Mouse (Mus musculus) right cerebral cortex, adult 18-20 months (tissue): ENCODE results near the gene Procr.
"Not testable (repeated sequence)": the region's sequence is repeated elsewhere in the genome, so short reads cannot be mapped to it uniquely, and the experiment has no call there.

Source experiments
- DNase-seq: peaks from one replicate; pipeline ENCODE4 v3.0.0; 2022; ENCODE audit warnings: mixed read lengths

The Procr gene

DNA sequence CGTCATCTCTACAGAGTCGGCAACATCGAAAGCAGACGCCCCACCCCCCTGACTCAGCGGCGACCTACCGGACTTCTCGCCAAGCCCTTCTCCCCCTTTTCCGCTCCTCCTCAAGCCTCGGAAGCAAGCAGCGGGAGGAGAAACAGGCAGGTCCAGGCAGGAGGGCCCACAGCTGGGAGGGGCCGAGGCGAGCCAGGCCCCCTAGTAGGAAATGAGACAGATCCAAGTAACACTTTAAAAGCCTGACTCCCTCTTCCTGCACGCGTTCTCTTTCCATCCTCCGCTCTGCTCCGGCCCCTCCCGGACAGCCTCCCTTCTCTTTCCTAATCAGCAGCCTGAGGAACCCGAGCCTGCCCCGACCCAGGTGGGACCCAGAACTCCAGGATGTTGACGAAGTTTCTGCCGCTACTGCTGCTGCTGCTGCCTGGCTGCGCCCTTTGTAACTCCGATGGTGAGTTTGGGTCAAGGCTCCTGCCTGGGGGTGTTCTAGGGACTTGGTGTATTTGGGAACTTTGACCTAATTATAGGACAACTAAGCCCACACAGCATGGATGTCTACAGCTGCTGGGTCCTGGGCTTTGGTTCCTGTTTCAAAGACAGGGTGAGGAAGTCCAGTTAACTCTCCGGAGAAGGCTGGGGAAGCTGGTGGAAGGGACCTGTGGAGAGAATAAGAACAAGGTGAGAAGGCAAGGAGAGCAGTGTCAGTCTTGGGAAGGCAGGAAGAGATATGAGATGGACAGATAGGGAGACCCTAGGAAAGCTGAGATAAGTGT is at the start of gene Procr:
Procr (plus strand) TSS at position 104 of the 773 bp plus-strand sequence.
- no peak for DNase-seq

DNA sequence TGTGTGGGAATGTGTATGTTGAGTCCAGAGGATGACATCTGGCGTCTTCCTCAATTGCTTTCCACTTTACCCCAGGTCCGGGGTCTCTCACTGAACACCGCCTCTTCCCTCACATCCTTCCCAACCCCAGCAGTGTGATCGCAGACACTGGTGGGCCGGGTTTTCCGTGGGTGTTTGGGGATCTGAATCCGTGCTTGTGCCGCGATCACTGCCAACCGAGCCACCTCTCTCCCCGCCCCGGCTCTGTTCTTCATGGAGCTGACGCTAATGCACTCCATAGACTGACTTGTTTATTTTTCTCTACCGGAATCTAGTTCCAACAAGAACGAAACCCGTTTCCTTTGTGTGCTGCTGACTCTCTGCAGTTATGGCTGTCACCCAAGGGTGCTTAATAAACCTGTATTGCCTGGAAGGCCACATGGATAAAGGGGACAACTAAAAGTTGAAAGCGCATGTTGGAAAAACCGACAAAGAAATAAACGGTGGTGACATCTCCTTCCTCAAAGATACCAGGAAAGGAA is 49.5 kb upstream of the Procr start:
- DNase-seq: peak; percentile 31

DNA sequence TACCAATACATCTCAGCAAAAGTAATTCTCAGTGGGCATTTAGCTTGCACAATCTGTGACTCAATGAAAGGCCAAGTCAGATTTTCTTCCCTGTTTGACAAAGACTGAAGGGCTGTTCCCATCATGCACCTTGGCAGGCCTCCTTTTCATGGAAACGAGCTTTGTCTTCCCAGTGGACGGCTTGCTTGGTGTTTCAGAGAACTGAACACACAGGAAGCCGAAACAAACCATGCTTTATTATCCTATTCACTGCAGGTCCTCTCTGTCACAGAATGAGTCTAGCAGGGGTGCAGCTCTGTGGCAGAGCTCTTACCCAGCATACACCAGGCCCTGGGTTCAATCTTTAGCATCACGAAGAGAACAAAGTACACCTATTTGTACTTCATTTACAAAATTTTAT is 47.3 kb upstream of the Procr start:
- DNase-seq: no peak

DNA sequence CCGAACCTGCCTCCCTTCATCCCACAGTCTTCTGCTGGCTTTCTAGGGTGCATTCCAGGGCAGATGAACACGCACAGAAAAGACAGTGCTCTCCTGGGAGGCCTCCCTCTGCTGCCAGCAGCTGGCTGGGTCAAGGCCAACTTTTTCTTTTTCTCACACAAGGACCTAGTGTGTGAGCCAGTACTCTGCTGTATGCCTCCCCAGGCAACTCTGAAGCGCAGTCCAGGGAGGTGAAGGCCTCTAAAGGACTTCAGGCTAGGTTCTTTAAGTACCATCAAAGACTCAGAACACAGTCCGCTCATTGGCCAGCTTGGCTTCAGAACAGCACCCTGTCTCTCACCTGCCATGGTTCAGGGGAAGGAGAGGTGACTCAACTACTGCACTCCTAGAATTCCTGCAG is 43.7 kb upstream of the Procr start:
- DNase-seq: peak; percentile 37

DNA sequence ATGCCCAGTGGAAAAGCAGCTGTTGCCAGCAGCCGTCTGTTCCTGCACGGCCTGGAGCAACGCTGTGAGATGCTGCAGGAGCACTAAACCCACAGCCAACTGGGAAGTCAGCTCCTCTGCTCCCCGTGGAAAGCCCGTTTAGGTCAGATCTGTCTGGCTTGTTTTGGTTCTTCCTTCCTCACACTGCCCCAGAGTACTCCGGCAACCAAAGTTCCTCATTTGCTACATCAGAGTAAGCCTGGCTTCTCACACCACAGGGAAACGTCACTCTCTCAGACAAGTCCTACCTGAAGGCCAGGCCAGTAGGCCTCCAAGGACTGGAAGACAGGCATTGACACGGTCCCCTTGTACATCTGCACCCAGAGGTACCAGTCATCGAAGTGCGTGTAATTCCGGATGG is 40.4 kb upstream of the Procr start:
- DNase-seq: no peak

DNA sequence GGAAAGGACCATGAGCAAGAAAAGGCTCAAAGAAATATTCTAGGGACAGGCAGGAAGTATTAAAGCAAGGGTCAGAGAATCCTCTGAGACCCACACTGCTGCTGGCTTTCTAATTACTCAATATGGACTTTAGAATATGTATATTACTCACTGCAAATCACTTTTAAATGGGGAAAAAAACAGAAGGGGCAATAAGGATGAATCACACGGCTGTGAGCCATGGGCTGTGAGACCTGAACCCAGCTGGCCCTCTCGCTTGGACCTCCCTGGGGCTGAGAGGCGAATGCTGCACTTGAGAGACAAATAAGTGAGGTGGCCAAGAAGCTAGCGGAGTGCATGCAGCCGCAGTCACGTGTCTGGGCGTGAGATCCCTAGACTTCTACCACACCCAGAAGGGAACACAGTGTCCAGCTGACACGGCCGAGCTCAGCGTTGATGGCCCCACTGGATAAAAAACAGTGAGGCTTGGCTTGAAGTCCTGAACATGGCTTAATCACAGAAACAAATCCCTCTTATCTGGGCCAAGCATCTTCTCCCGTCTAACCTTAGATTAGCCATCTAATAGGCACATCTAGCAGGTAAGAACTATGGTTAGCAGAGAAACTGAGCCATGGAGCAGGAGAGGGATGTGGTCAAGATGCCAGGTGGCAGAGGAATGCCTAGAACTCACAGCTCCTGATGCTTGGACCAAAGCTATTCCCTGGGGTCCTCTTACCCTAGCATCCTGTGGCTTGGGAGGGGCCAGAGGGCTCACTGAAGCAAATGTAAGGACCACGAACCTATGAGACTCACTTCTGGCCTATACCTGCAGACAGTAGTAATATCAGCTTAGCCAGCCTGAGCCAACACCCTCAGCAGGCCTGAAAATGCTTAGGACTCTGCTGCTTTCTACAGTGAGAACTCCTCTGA is 33.6 kb upstream of the Procr start:
- DNase-seq: no peak

DNA sequence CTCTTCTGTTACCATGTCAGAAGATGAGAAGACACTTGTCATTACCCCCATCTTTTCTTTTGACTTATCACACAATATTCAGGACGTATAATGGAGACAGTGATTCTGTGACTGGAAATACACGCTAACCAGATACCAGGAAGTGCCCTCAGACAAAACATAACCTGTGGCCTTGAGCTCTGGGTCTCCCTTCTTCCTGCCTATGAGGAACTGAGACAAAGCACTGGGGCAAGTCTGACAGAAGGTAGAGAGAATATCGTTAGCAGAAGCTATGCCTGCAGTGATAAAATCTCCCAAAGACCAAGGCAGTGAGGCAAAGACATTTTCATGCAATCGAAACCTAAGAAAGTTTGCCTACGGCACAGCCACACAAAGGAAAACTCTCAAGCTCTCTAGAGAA is 30.3 kb upstream of the Procr start:
- DNase-seq: no peak

DNA sequence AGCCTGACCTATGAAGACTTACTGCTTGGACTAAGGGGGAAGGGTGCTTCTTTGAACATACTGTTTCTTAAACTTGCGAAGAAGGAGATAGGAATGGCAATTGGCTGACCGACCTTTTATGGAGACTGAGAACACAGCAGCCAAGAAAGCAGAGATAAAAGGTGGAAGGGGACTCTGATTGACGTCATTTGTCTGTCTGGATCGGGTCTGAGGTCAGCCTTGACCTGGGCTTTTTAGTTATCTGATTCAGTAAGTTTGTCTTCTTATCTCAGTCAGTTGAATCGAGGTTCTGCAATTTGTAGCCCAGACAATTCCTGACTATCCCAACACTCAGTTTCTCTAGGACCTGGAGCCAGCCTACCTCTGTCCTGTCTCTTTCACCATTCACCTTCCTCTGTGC is 26.9 kb upstream of the Procr start:
- DNase-seq: no peak

DNA sequence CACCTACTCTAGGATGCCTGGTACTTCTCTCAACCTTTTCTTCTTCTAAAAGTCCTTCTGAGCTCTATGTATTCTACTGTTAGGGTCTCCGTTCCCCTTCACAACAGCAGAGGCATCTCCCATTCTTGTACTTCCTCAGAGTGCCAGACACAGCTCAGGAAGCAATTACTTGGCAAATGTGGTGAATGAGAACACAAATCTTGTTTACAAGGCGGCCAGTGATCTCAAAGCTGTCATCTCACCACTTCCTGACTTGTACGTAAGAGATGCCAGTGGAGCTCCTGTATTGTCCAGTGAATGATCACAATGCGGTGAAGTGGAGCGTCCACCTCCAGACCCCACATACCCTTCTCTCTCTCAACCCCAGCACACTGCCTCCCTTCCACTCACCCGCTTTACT is 26.4 kb upstream of the Procr start:
- DNase-seq: no peak

DNA sequence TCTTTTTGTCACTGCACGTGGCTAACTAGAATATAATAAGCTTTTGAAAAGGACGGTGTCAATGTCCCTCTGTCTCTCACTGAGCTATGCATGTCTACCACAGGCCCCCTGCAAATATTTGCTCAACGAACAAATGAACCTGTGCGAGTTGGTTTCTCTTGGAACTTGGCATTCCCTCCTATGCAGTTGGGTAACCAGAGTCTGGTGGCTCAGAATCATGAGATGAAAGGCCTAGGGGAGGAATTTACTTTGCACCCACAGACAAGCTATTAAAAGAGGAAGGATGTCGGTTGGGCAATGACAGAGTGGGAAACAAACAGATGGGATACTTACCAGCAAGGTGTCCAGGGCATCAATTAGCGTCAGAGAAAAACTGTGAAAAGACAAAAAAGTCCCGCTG is 24.6 kb upstream of the Procr start:
- no peak for DNase-seq

DNA sequence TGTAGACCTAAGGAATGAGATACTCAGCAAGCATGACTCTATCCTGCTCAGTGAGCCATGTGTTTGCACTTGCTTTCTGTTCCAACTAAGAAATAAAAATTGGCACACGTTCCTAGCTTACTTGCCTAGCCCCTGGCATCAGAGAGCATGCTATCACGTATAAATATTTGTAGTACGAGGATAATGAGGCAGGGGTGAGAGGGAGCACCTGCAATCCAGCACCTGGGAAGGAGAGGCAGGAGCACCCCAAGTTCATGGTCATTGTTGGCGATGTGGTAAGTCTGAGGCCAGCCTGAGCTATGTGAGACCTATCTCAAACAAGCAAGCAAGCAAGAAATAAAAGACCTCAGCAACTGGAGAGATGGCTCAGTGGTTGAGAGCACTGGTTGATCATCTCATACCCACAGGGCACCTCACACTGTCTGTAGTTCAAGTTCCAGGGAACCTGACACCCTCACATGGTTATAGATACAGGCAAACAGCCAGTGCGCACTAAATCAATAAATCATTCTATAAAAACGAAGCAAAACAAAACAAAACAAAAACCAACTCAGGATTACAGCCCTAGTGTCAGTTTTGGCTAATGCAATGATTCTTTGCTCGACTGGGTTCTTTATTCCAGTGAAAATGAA is 23.0 kb upstream of the Procr start:
- no peak for DNase-seq

DNA sequence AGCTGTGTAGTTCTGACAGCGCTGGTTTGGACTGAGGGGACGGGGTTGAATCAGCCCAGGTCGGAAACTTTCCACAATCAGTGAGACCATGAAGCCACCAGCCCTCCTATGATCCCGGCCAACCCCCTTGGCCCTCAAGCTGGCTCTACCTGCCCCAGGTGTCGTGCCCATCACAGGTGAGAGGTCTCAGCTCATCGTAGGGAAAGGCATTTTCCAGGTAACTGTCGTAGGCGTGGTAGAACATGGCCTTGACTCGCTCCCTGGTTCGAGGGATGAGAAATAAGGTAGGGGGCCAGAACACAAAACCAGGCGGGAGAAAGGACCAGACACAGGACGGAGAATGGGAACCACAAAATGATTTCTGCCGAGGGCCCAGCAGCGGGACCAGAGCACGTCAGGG is 22.2 kb upstream of the Procr start:
- no peak for DNase-seq

DNA sequence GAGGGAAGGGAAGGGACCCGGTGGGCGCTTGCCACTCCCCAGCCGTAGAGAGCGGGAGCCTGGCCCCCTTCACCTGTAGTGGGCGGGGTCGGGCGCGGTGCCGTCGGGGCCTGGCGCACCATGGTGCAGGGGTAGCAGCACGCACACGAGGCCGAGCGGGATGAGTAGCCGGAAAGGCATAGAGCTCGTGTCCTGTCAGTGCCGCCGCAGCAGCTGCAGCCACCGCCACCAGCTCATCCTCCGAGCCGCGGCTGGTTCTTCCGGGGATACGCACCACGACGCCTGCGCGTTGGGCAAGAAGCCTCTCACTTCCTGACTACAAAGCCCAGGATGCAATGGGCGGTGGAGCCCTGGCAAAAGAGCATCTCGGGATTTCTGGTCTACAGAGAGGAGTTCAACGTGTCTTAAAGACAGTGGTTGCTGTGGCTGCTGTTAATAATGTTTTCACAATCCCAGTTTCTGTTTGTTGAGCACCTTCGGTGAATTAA is 21.7 kb upstream of the Procr start, which contains the start of gene Edem2:
Edem2 (minus strand) TSS at position 318 of the 488 bp plus-strand sequence.
- peak; percentile 95 for DNase-seq

DNA sequence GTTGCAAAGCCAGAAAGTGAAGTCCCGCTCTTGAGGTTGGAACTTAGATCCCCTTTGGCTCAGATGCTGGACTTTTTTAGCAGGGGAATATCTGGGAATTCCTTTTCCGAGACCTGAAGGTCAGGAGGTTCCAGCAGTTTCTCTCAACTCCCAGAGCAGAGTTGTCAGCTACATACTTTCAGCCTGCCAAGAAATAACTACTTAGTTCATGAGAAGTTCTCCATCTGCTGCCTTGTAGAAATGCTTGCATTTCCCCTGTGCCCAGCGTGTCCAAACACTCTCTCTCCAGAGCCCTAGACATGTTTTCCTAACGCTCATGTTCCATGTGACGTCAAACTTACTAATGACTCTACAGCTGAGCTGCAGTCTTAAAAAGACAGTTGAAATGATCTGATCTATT is 15.8 kb upstream of the Procr start:
- no peak for DNase-seq

DNA sequence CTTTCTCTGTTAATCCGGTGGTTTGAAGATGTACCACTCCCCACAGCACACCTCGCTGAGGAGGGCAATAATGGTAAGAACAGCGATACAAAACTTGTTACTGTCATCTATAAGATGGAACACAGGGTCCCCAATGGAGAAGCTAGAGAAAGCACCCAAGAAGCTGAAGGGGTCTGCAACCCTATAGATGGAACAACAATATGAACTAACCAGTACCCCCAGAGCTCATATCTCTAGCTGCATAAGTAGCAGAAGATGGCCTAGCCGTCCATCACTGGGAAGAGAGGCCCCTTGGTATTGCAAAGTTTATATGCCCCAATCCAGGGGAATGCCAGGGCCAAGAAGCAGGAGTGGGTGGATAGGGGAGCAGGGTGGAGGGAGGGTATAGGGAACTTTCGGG is 15.2 kb upstream of the Procr start, which contains the start of gene Gm17581:
Gm17581 (minus strand) TSS at position 101 of the 400 bp plus-strand sequence.
- not testable (repeated sequence) for DNase-seq

DNA sequence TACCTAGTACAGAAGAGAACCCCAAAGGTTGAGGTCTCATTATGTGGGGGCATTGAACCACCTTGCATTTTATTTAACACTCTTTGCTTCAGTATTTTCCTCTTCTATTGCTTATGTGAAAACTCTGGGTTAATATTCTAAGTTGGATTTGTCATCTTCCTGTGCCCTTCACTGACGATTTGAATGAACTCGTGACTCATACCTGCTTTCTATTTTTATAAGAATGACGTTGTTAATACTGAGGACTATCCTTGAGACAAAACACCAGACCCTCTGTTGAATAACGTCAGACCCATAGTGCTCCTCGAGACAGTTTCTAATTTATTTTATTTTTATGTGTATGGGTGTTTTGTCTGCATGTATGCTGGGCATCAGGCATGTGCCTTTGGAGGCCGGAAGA is 14.0 kb upstream of the Procr start:
- DNase-seq: no peak

DNA sequence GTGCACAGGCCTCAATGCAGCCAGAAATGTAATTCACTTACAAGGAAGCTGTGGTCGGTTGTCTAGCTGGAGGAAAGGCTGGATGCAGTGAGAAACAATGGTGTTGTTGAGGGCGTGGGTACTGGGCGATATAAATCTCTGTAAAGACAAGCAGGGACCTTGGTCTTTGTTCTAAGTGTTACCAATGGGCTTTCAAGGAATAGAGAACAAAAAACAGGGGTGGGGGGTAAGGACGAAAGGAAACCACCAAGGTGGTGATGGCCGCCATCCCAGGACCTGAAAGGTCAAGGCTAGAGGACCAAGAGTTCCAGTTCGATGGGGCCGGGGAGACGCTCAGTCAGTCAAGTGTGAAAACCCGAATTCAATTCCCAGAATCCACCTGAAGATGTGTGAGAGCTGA is 13.1 kb upstream of the Procr start:
- no peak for DNase-seq

DNA sequence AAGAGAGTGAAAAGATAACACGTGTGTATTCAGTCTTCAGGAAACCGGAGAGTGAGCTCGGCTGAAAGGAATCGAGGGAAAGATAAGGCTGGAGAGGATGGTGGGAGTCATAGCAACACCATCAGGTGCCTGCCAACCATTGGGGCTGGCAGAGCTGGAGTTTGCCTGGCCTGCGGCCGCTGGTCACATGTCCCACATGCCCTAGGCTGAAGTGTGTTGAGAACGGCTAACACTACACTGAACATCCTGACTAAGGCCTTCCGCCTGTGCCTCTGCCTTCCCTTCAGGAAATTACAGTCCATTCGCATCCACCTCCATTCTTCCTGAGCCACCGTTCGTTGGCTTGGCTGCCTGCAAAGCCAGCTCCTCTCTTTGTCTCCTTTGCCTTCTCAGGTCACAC is 8.7 kb upstream of the Procr start:
- DNase-seq: no peak

DNA sequence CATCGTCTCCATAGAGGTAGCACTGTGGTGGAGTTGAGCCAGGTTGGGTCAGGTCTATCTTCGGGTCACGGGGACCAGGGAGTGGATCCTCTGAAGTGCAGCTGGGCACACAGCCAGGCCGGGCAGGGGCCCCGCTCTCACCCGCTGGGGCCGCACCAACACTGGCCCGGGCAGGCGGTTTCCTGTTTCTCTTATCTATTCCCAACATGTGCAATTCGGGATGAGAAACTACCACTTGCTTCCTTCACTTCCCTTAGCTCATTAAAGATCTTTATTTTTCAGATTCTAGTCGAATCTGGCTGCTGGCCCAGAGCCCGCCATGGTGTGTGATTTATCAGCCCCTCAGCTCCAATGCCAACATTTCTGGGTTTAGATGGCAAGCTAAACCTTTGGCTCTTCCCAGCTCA is 8.0 kb upstream of the Procr start:
- no peak for DNase-seq

DNA sequence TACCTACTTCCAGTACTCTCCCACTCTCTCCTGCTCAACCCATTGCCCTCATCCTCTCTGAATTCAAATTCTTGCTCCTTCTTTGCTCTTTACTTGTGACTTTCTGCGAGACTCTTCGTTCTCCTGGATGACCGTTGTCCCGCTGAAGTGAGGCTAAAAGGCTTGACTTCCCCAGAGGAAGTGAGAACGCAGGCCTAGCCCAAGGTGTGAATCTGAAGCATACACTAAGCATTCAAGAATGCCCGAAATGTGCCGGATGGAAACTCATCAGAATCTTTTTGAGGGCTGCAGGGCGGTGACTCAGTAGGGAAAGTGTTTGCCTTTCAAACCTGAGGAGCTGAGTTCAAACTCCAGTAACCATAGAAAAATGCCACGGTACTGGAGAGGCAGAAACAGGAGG is 7.6 kb upstream of the Procr start:
- no peak for DNase-seq

DNA sequence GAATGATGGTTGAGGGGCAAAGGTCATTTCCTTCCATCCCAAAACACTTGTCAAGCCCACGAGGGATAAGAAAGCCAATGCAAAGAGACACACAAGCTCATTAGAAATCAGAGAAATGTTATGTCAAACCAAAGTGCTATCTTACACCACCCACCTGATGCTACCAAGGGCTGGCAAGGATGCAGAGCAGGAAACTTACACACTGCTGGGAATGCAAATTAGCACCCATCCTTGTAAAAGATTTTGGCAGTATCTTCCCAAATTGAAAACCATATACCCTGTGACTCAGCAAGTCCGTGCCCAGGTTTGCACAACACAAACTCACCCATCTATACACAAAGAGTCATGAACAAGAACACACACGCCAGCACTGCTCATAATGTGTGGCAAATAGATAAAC is 5.4 kb upstream of the Procr start:
- DNase-seq: peak; percentile 14

DNA sequence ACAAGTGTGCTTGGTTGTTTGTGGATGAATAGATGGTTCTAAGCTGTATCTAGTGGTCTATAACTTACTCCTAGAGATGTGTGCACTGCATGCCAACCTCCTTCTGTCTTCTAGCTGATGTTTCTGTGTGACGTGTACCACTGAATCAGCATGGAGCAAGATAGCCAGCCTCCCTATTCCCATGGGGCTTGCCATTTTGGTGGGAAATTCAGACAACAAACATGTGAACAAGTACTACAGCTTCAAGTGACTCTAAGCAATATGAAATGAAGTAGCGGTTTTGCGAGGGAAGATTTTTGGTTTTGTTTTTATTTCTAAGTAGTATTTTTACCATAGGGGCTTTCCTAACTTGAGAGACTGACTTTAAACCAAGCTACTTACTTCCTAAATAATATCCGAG is 1.5 kb upstream of the Procr start:
- DNase-seq: no peak

DNA sequence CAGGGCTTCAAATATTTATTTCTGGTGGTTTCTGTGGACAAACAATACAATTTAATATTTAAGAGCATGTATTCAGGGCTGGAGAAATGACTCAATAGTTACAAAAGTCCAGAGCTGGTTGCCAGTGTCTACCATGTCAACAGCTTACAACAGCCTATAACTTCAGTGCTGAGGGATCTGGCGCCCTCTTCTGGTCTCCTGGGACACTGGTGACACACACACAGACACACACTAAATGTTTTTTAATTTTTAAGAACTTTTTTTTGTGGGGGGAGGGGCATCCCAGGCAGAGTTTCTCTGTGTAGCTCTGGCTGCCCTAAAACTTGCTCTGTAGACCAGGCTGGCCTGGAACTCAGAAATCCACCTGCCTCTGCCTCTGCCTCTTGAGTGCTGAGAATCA is 4.8 kb downstream of the Procr start:
- no peak for DNase-seq
